Mouse (Mus musculus): ENCODE data around the gene Ankrd53. TPM values are rescaled to one million over a fixed set of nuclear protein-coding genes. Genes with fewer than 3 reads are reported as not detected.

The Ankrd53 gene
- polyA plus RNA-seq (2015; fragmentation: Nextera tagmentation; extraction: Ambion mirVana) = 0.20 and 0.25 TPM in 2 replicates

GRCm38 (mm10) chr6:83762344-83762743, at the start of gene Ankrd53:
TSS of gene Ankrd53 (plus strand) at chr6:83762644.
- Histone ChIP-seq H3K36me3 (no peaks in the 10 kb centered on the region), H3K9me3 (no peaks in the 10 kb centered on the region), H3K9ac (peak within 1 kb of the TSS; percentile 40; the same call in 1 of the 2 replicates), H3K4me3 (peak within 1 kb of the TSS; percentile 41), H3K27me3 (peaks cover 73% of the 10 kb centered on the region), H3K4me2 (replicated peaks) (peak within 1 kb of the TSS; percentile 70), H3K4me1 (peaks cover 14% of the 10 kb centered on the region), H3K27ac (no peak within 1 kb of the TSS)
- 23% methylated on average over 6 of the region's 6 CpGs for WGBS
- no peak for ATAC-seq (ENCODE audit: low FRiP score, low read depth)

DNA sequence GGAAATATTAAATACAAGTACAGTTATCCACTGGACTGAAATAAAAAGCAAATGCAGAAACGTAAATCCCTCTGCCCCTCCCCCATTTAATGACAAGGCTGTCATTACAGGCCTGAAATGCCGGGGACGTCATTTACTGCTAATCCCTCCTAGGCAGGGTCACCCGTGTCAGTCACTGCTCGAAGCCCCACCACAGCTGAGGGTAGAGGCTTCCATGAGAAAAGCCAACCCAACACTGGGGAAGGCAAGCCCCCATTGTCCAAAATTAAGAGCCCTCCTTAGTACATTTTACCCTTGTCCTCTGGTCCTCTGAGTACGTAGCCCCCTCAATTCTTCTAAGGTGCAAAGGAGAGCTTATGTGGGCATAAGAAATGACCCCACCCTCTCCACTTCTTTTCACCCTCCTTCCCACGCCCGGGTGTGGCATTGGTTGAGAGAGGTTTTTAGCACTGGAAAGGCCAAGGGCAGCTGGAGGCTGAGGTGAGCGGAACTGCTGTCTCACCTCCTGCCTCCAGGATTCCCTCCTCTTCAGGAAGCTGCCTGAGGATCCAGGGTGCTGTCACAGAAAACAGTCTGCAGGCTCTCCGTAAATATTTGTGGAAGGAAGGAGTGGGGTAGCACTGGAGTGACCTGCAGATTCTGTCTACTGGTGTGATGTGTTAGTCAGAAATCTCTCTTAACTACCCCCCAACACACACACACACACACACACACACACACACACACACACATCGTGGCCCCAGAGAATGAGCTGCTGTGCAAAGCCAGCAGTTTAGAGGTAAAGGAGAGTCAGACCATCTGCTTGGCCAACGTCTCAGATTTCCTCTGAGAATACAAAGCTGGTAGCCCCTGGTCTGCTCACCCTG, 48.9 kb upstream of the Ankrd53 start:
- WGBS = 5% methylated on average over 12 of the region's 12 CpGs
- no peak for ATAC-seq (ENCODE audit: low FRiP score, low read depth)

GRCm38 (mm10) chr6:83714221-83715123, 48.0 kb upstream of the Ankrd53 start:
- Histone ChIP-seq H3K4me2 (replicated peaks) (peak overlapping the region; percentile 27; the same call in 1 of the 2 replicates), H3K27me3 (peaks cover 96% of the 10 kb centered on the region)

More for the DNA sequence above, 48.9 kb upstream of the Ankrd53 start:
- Histone ChIP-seq H3K9ac (no peak overlapping the region), H3K27me3 (peaks cover 97% of the 10 kb centered on the region), H3K4me3 (no peak overlapping the region), H3K4me1 (peaks cover 29% of the 10 kb centered on the region), H3K4me2 (replicated peaks) (no peak overlapping the region), H3K9me3 (no peaks in the 10 kb centered on the region), H3K36me3 (no peaks in the 10 kb centered on the region), H3K27ac (no peak overlapping the region)

GRCm38 (mm10) chr6:83715461-83716196, 46.8 kb upstream of the Ankrd53 start:
- no peaks in the 10 kb centered on the region for H3K9me3 ChIP-seq
- 3% methylated on average over 30 of the region's 30 CpGs for WGBS
- peaks cover 96% of the 10 kb centered on the region for H3K27me3 ChIP-seq
- no peak overlapping the region for H3K9ac ChIP-seq
- no peak overlapping the region for H3K27ac ChIP-seq
- peak overlapping the region; percentile 13; the same call in 1 of the 2 replicates for H3K4me3 ChIP-seq
- H3K4me2 ChIP-seq (replicated peaks) = 0 out of 2 replicates have a peak overlapping the region, but pooled peaks have one; percentile 14
- no peaks in the 10 kb centered on the region for H3K36me3 ChIP-seq
- H3K4me1 ChIP-seq = peaks cover 23% of the 10 kb centered on the region
- no peak for ATAC-seq (ENCODE audit: low FRiP score, low read depth)

More at GRCm38 (mm10) chr6:83714221-83715123, 48.0 kb upstream of the Ankrd53 start:
- WGBS = 4% methylated on average over 34 of the region's 34 CpGs
- Histone ChIP-seq H3K36me3 (no peaks in the 10 kb centered on the region), H3K9ac (no peak overlapping the region), H3K4me3 (peak overlapping the region; percentile 13), H3K27ac (no peak overlapping the region), H3K4me1 (peaks cover 29% of the 10 kb centered on the region), H3K9me3 (no peaks in the 10 kb centered on the region)
- no peak for ATAC-seq (ENCODE audit: low FRiP score, low read depth)

DNA sequence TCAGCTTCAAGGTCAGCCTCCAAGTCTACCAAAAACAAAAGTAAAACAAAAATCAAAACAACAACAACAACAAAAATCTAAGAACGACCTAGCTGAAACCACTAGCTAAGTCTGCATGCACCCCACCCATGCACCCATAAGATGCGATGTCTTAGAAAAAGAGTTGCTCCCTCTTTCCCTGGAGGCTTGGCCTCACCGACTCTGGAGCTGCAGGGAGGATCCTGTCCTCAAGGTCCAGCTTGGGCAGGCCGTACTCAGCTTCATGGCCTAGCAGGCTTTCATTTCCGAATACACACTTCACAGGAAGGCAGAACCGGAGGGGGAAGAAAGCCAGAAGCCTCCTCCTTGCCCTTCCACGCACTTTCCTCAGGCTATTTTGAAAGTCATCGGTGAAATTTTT, 45.4 kb upstream of the Ankrd53 start:
- 6% methylated on average over 8 of the region's 8 CpGs for WGBS
- Histone ChIP-seq H3K27me3 (peaks cover 96% of the 10 kb centered on the region), H3K9ac (no peak overlapping the region), H3K4me3 (no peak overlapping the region), H3K4me2 (replicated peaks) (no peak overlapping the region), H3K4me1 (peaks cover 9% of the 10 kb centered on the region), H3K36me3 (no peaks in the 10 kb centered on the region), H3K27ac (no peak overlapping the region), H3K9me3 (no peaks in the 10 kb centered on the region)
- ATAC-seq (ENCODE audit: low FRiP score, low read depth) = no peak

GRCm38 (mm10) chr6:83722526-83722925, 39.9 kb upstream of the Ankrd53 start:
- Histone ChIP-seq H3K4me2 (replicated peaks) (no peak overlapping the region), H3K27me3 (peaks cover 61% of the 10 kb centered on the region), H3K36me3 (no peaks in the 10 kb centered on the region), H3K9me3 (no peaks in the 10 kb centered on the region), H3K4me3 (no peak overlapping the region), H3K9ac (no peak overlapping the region), H3K27ac (no peak overlapping the region), H3K4me1 (no peaks in the 10 kb centered on the region)
- ATAC-seq (ENCODE audit: low FRiP score, low read depth) = no peak
- WGBS = 10% methylated on average over 6 of the region's 6 CpGs

DNA sequence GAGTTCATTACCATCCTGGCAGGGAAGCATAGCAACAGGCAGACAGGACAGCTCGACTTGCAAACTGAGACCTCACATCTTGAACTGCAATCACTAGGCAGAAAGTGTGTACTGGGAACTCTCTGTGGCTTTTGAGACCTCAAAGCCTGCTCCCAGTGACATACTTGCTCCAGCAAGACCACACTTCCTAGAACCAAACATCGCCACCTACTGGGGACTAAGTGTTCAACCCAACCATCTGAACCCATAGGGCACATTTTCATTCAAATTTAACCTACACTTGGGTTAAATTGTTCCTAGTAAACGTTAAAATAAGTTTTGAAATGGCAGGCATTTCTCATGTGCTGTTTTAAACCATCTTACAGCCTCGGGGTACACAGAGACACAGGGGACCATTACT, 35.3 kb upstream of the Ankrd53 start:
- Histone ChIP-seq H3K36me3 (no peaks in the 10 kb centered on the region), H3K4me2 (replicated peaks) (no peak overlapping the region), H3K9ac (no peak overlapping the region), H3K27me3 (peaks cover 33% of the 10 kb centered on the region), H3K27ac (no peak overlapping the region), H3K4me1 (no peaks in the 10 kb centered on the region), H3K4me3 (no peak overlapping the region), H3K9me3 (no peaks in the 10 kb centered on the region)
- WGBS = 49% methylated on average over 4 of the region's 4 CpGs
- no peak for ATAC-seq (ENCODE audit: low FRiP score, low read depth)

GRCm38 (mm10) chr6:83728488-83728887, 34.0 kb upstream of the Ankrd53 start:
- Histone ChIP-seq H3K27ac (no peak overlapping the region), H3K27me3 (peaks cover 27% of the 10 kb centered on the region), H3K4me1 (no peaks in the 10 kb centered on the region), H3K36me3 (no peaks in the 10 kb centered on the region), H3K9ac (no peak overlapping the region), H3K9me3 (no peaks in the 10 kb centered on the region), H3K4me2 (replicated peaks) (no peak overlapping the region), H3K4me3 (no peak overlapping the region)
- WGBS = 89% methylated on average over 3 of the region's 3 CpGs
- ATAC-seq (ENCODE audit: low FRiP score, low read depth) = no peak

- H3K27ac ChIP-seq = no peak overlapping the region
- WGBS = 62% methylated on average over 14 of the region's 14 CpGs
- no peaks in the 10 kb centered on the region for H3K36me3 ChIP-seq
- ATAC-seq (ENCODE audit: low FRiP score, low read depth) = no peak
- H3K9ac ChIP-seq = no peak overlapping the region
- no peaks in the 10 kb centered on the region for H3K4me1 ChIP-seq
- peaks cover 22% of the 10 kb centered on the region; the same call in 1 of the 2 replicates for H3K27me3 ChIP-seq
- no peak overlapping the region for H3K4me2 ChIP-seq (replicated peaks)
- H3K9me3 ChIP-seq = peaks cover 9% of the 10 kb centered on the region; the same call in 1 of the 2 replicates
- no peak overlapping the region for H3K4me3 ChIP-seq
Measured at GRCm38 (mm10) chr6:83729350-83729970, 33.0 kb upstream of the Ankrd53 start.

GRCm38 (mm10) chr6:83731128-83731527, 31.3 kb upstream of the Ankrd53 start:
- H3K36me3 ChIP-seq = no peaks in the 10 kb centered on the region
- H3K9ac ChIP-seq = no peak overlapping the region
- no peaks in the 10 kb centered on the region for H3K4me1 ChIP-seq
- no peak overlapping the region for H3K27ac ChIP-seq
- peaks cover 22% of the 10 kb centered on the region; the same call in 1 of the 2 replicates for H3K27me3 ChIP-seq
- peaks cover 11% of the 10 kb centered on the region; the same call in 1 of the 2 replicates for H3K9me3 ChIP-seq
- no peak for ATAC-seq (ENCODE audit: low FRiP score, low read depth)
- H3K4me2 ChIP-seq (replicated peaks) = no peak overlapping the region
- 21% methylated on average over 5 of the region's 5 CpGs for WGBS
- H3K4me3 ChIP-seq = no peak overlapping the region

GRCm38 (mm10) chr6:83737311-83737710, 25.1 kb upstream of the Ankrd53 start:
- H3K27me3 ChIP-seq = peaks cover 17% of the 10 kb centered on the region; the same call in 1 of the 2 replicates
- WGBS = 31% methylated on average over 13 of the region's 13 CpGs
- H3K27ac ChIP-seq = no peak overlapping the region
- no peak overlapping the region for H3K4me3 ChIP-seq
- peak overlapping the region; percentile 14; the same call in 1 of the 2 replicates for H3K4me2 ChIP-seq (replicated peaks)
- 0 out of 2 replicates have a peak, but pooled peaks cover 7% of the 10 kb centered on the region for H3K4me1 ChIP-seq
- peaks cover 16% of the 10 kb centered on the region for H3K9me3 ChIP-seq
- no peak overlapping the region for H3K9ac ChIP-seq
- no peak for ATAC-seq (ENCODE audit: low FRiP score, low read depth)
- no peaks in the 10 kb centered on the region for H3K36me3 ChIP-seq

Measured in limb, embryonic 13.5 days (tissue).